In genomic region chr14:31251626-31252025, GRCm38 (mm10) we compare ENCODE assay signal across 8 mouse cellular contexts. TPM values are rescaled to one million over a fixed set of nuclear protein-coding genes. Genes with fewer than 3 reads are reported as not detected.
DNase-seq lines count a peak whose midpoint lies in the region; ATAC-seq and TF ChIP-seq lines count a peak whose summit lies in the region.

No protein-coding gene starts in this region.

- TF ChIP-seq CTCF in cortical plate, adult 2 months (IDR thresholded peaks at IDR 0.05; ENCODE audit: extremely low read depth, insufficient read depth, low read length), result no peak

- H3K27ac ChIP-seq in kidney, embryonic 16.5 days (ENCODE audit: low read length), result peak overlapping the region; percentile 57
- H3K27ac ChIP-seq in cortical plate, adult 2 months (ENCODE audit: insufficient read depth, low read length), result 0 out of 2 replicates have a peak overlapping the region, but pooled peaks have one; percentile 40
- peak overlapping the region; percentile 77 for H3K27ac ChIP-seq in hindbrain, embryonic 16.5 days (ENCODE audit: low read depth, low read length)
- H3K27ac ChIP-seq in midbrain, embryonic 16.5 days (ENCODE audit: low read length), result peak overlapping the region; percentile 72

- peak overlapping the region; percentile 86 for H3K4me2 ChIP-seq in kidney, embryonic 16.5 days (replicated peaks; ENCODE audit: low read depth, low read length)
- H3K4me2 ChIP-seq in hindbrain, embryonic 16.5 days (ENCODE audit: low read length), result peak overlapping the region; percentile 77
- H3K4me2 ChIP-seq in midbrain, embryonic 16.5 days (ENCODE audit: low read length), result peak overlapping the region; percentile 69

- no peak for DNase-seq in kidney, postnatal 14 days
- no peak for DNase-seq in frontal cortex, postnatal 36 days (ENCODE audit: low spot score in 2 of 2)
- DNase-seq in urinary bladder, postnatal 25 days (ENCODE audit: low spot score), result no peak
- DNase-seq in frontal cortex, postnatal 14 days (ENCODE audit: low spot score in 2 of 2), result no peak

- no peaks in the 10 kb centered on the region for H3K27me3 ChIP-seq in kidney, embryonic 16.5 days (ENCODE audit: insufficient read depth, low read length)
- no peaks in the 10 kb centered on the region for H3K27me3 ChIP-seq in hindbrain, embryonic 16.5 days (replicated peaks; ENCODE audit: control insufficient read depth, insufficient read depth, low read length)
- no peaks in the 10 kb centered on the region for H3K27me3 ChIP-seq in midbrain, embryonic 16.5 days (ENCODE audit: control insufficient read depth, insufficient read depth, low read depth, low read length)

- peaks cover 15% of the 10 kb centered on the region for H3K4me1 ChIP-seq in kidney, embryonic 16.5 days (ENCODE audit: insufficient read depth, low read length)
- H3K4me1 ChIP-seq in cortical plate, adult 2 months (ENCODE audit: control insufficient read depth, insufficient read depth, low read length), result peaks cover 3% of the 10 kb centered on the region
- H3K4me1 ChIP-seq in hindbrain, embryonic 16.5 days (ENCODE audit: control insufficient read depth, insufficient read depth, low read depth, low read length), result peaks cover 9% of the 10 kb centered on the region
- H3K4me1 ChIP-seq in midbrain, embryonic 16.5 days (ENCODE audit: control insufficient read depth, insufficient read depth, low read length), result peaks cover 19% of the 10 kb centered on the region

- no peaks in the 10 kb centered on the region for H3K9me3 ChIP-seq in kidney, embryonic 16.5 days (ENCODE audit: low read length)
- H3K9me3 ChIP-seq in hindbrain, embryonic 16.5 days (ENCODE audit: control insufficient read depth, low read length), result no peaks in the 10 kb centered on the region
- no peaks in the 10 kb centered on the region for H3K9me3 ChIP-seq in midbrain, embryonic 16.5 days (replicated peaks; ENCODE audit: control insufficient read depth, low read length, poor library complexity, severe bottlenecking)

- 3% methylated on average over 17 of the region's 18 CpGs for WGBS in kidney, embryonic 16.5 days
- 1% methylated on average over 18 of the region's 18 CpGs for WGBS in hindbrain, embryonic 16.5 days
- 2% methylated on average over 18 of the region's 18 CpGs for whole genome bisulfite sequencing in midbrain, embryonic 16.5 days

- peak overlapping the region; percentile 97 for H3K4me3 ChIP-seq in kidney, embryonic 16.5 days (ENCODE audit: low read length)
- peak overlapping the region; percentile 98 for H3K4me3 ChIP-seq in cortical plate, adult 2 months (ENCODE audit: insufficient read depth, low read length)
- H3K4me3 ChIP-seq in hindbrain, embryonic 16.5 days (ENCODE audit: low read length), result peak overlapping the region; percentile 87
- H3K4me3 ChIP-seq in midbrain, embryonic 16.5 days (ENCODE audit: low read depth, low read length), result peak overlapping the region; percentile 90

- peaks cover 35% of the 10 kb centered on the region for H3K36me3 ChIP-seq in kidney, embryonic 16.5 days (ENCODE audit: insufficient read depth, low read length)
- H3K36me3 ChIP-seq in hindbrain, embryonic 16.5 days (ENCODE audit: control insufficient read depth, insufficient read depth, low read length), result peaks cover 27% of the 10 kb centered on the region
- H3K36me3 ChIP-seq in midbrain, embryonic 16.5 days (ENCODE audit: control insufficient read depth, insufficient read depth, low read length), result peaks cover 23% of the 10 kb centered on the region

- no peak for TF ChIP-seq POLR2A in cortical plate, adult 2 months (IDR thresholded peaks at IDR 0.05; ENCODE audit: extremely low read depth, insufficient read depth, low read length)

- ATAC-seq in kidney, embryonic 16.5 days (ENCODE audit: low FRiP score, low TSS enrichment), result peak; percentile 62
- no peak; the same call in 1 of the 2 replicates for ATAC-seq in hindbrain, embryonic 16.5 days
- ATAC-seq in midbrain, embryonic 16.5 days, result no peak

- peak overlapping the region; percentile 98 for H3K9ac ChIP-seq in kidney, embryonic 16.5 days (replicated peaks; ENCODE audit: low read length)
- peak overlapping the region; percentile 94 for H3K9ac ChIP-seq in hindbrain, embryonic 16.5 days (ENCODE audit: low read depth, low read length)
- peak overlapping the region; percentile 97 for H3K9ac ChIP-seq in midbrain, embryonic 16.5 days (ENCODE audit: low read depth, low read length)

RNA-seq across cellular contexts. Expression of gene Bap1, which starts 0.4 kb away (rescaled TPM):
- 105 and 106 TPM in 2 replicates for polyA plus RNA-seq in kidney, embryonic 16.5 days (2015; fragmentation: Nextera tagmentation; extraction: Ambion mirVana)
- 140 and 143 TPM in 2 replicates for polyA plus RNA-seq in cortical plate, adult 2 months (2012; rRNA removed)
- 102 and 120 TPM in 2 replicates for polyA plus RNA-seq in hindbrain, embryonic 16.5 days (2015; fragmentation: Nextera tagmentation; extraction: Ambion mirVana)
- polyA plus RNA-seq in midbrain, embryonic 16.5 days (2015; fragmentation: Nextera tagmentation; extraction: Ambion mirVana), result 116 and 125 TPM in 2 replicates

RNA-seq across cellular contexts. Expression of gene Phf7, which starts 0.5 kb away (rescaled TPM):
- polyA plus RNA-seq in kidney, embryonic 16.5 days (2015; fragmentation: Nextera tagmentation; extraction: Ambion mirVana), result 13.9 TPM in 2 replicates
- polyA plus RNA-seq in cortical plate, adult 2 months (2012; rRNA removed), result 5.3 and 7.6 TPM in 2 replicates
- 7.8 and 9.8 TPM in 2 replicates for polyA plus RNA-seq in hindbrain, embryonic 16.5 days (2015; fragmentation: Nextera tagmentation; extraction: Ambion mirVana)
- polyA plus RNA-seq in midbrain, embryonic 16.5 days (2015; fragmentation: Nextera tagmentation; extraction: Ambion mirVana), result 10.2 and 10.8 TPM in 2 replicates

RNA-seq across cellular contexts. Expression of gene Sema3g, which starts 34.0 kb away (rescaled TPM):
- polyA plus RNA-seq in kidney, embryonic 16.5 days (2015; fragmentation: Nextera tagmentation; extraction: Ambion mirVana), result 5.3 and 5.4 TPM in 2 replicates
- polyA plus RNA-seq in cortical plate, adult 2 months (2012; rRNA removed), result 3.1 and 3.2 TPM in 2 replicates
- 0.61 and 0.66 TPM in 2 replicates for polyA plus RNA-seq in hindbrain, embryonic 16.5 days (2015; fragmentation: Nextera tagmentation; extraction: Ambion mirVana)
- 0.46 and 0.61 TPM in 2 replicates for polyA plus RNA-seq in midbrain, embryonic 16.5 days (2015; fragmentation: Nextera tagmentation; extraction: Ambion mirVana)

RNA-seq across cellular contexts. Expression of gene Nisch, which starts 34.9 kb away (rescaled TPM):
- polyA plus RNA-seq in kidney, embryonic 16.5 days (2015; fragmentation: Nextera tagmentation; extraction: Ambion mirVana), result 419 and 421 TPM in 2 replicates
- polyA plus RNA-seq in cortical plate, adult 2 months (2012; rRNA removed), result 293 TPM in 2 replicates
- 304 and 382 TPM in 2 replicates for polyA plus RNA-seq in hindbrain, embryonic 16.5 days (2015; fragmentation: Nextera tagmentation; extraction: Ambion mirVana)
- 354 and 388 TPM in 2 replicates for polyA plus RNA-seq in midbrain, embryonic 16.5 days (2015; fragmentation: Nextera tagmentation; extraction: Ambion mirVana)

RNA-seq across cellular contexts. Expression of gene Tnnc1, which starts 43.5 kb away (rescaled TPM):
- 10.2 and 10.6 TPM in 2 replicates for polyA plus RNA-seq in kidney, embryonic 16.5 days (2015; fragmentation: Nextera tagmentation; extraction: Ambion mirVana)
- polyA plus RNA-seq in cortical plate, adult 2 months (2012; rRNA removed), result 43.3 and 50.1 TPM in 2 replicates
- 2.3 and 15.0 TPM in 2 replicates for polyA plus RNA-seq in hindbrain, embryonic 16.5 days (2015; fragmentation: Nextera tagmentation; extraction: Ambion mirVana)
- 2.4 and 3.3 TPM in 2 replicates for polyA plus RNA-seq in midbrain, embryonic 16.5 days (2015; fragmentation: Nextera tagmentation; extraction: Ambion mirVana)
